Mouse (Mus musculus) limb, embryonic 14.5 days (tissue): Measurements from ENCODE around the gene Crhbp. TPM values are rescaled to one million over a fixed set of nuclear protein-coding genes. Genes with fewer than 3 reads are reported as not detected.
A peak's percentile ranks its signal among the peaks of the same experiment; 100 is the strongest.

Experiments used
- ATAC-seq: fragments of 200-750 bp; cut with Nextera tagmentation; 2 replicates; pipeline ENCODE4 v1.8.0; 2017; ENCODE audit warnings: low read depth, moderate number of reproducible peaks, moderate TSS enrichment; ENCODE audit not compliant: low FRiP score
- DNase-seq: peaks from one replicate; pipeline ENCODE4 v3.0.0-alpha.2; 2015; ENCODE audit warnings: low spot score
- H3K27ac ChIP-seq: fragments of 300-500 bp; sonication (generic); replicated peaks from 2 replicates; pipeline ENCODE4 v1.5.1; 2014; ENCODE audit warnings: low read depth, mild to moderate bottlenecking, low read length, moderate library complexity, mixed read lengths
- H3K27me3 ChIP-seq: fragments of 300-500 bp; sonication (generic); 2 replicates; pipeline ENCODE4 v1.6.1; 2014; ENCODE audit warnings: low read length, mixed read lengths; ENCODE audit not compliant: control insufficient read depth, insufficient read depth
- H3K36me3 ChIP-seq: fragments of 300-500 bp; sonication (generic); 2 replicates; pipeline ENCODE4 v1.6.1; 2014; ENCODE audit warnings: mild to moderate bottlenecking, low read length, moderate library complexity, mixed read lengths; ENCODE audit not compliant: control insufficient read depth, insufficient read depth
- H3K4me1 ChIP-seq: fragments of 300-500 bp; sonication (generic); 2 replicates; pipeline ENCODE4 v1.6.1; 2014; ENCODE audit warnings: antibody characterized with exemption, low read length, mixed read lengths; ENCODE audit not compliant: control insufficient read depth, insufficient read depth
- H3K4me2 ChIP-seq: fragments of 300-500 bp; sonication (generic); replicated peaks from 2 replicates; pipeline ENCODE4 v1.6.1; 2014; ENCODE audit warnings: low read depth, mild to moderate bottlenecking, low read length, moderate library complexity; ENCODE audit not compliant: severe bottlenecking
- H3K4me3 ChIP-seq: fragments of 300-500 bp; sonication (generic); replicated peaks from 2 replicates; pipeline ENCODE4 v1.5.1; 2014; ENCODE audit warnings: low read length
- H3K9ac ChIP-seq: fragments of 300-500 bp; sonication (generic); 2 replicates; pipeline ENCODE4 v1.6.1; 2014; ENCODE audit warnings: mild to moderate bottlenecking, low read depth, low read length, moderate library complexity; ENCODE audit not compliant: severe bottlenecking
- H3K9me3 ChIP-seq: fragments of 300-500 bp; sonication (generic); 2 replicates; pipeline ENCODE4 v1.6.1; 2016; ENCODE audit warnings: low read length; ENCODE audit not compliant: control insufficient read depth
- POLR2A ChIP-seq: fragments of 200-500 bp; IDR thresholded peaks from 2 replicates; pipeline ENCODE4 v1.8.0; 2012; ENCODE audit warnings: inconsistent platforms, mild to moderate bottlenecking, moderate library complexity, borderline replicate concordance; ENCODE audit not compliant: insufficient read depth, insufficient read length; ENCODE audit errors: extremely low read depth
- WGBS: fragments of 180-500 bp; shearing (Covaris S2); extraction: QIAGEN DNeasy Blood & Tissue Kit; methylation state at CpG from one replicate; pipeline ENCODE4 v1.1.7; 2014; 5-methylcytosine and 5-hydroxymethylcytosine counted together
- polyA plus RNA-seq, 2 experiments: library from polyadenylated mRNA; depleted of rRNA in 1 of 2; stranded (reverse) in 1 of 2; unstranded in 1 of 2; fragments of >200 nt; fragmentation: Nextera tagmentation in 1 of 2; extraction: Ambion mirVana in 1 of 2; gene quantifications; 2 replicates each; pipeline versions ENCODE4 v1.2.1 to v1.2.3; 2012 to 2014

Crhbp gene
- polyA plus RNA-seq, 2 experiments = 0.20 to 0.32 TPM

- H3K4me3 ChIP-seq = no peak overlapping the region
- no peaks in the 10 kb centered on the region for H3K9me3 ChIP-seq
- no peak overlapping the region for H3K9ac ChIP-seq
- H3K4me2 ChIP-seq = no peak overlapping the region
- H3K36me3 ChIP-seq = no peaks in the 10 kb centered on the region
- no peak for TF ChIP-seq POLR2A
- no peaks in the 10 kb centered on the region for H3K4me1 ChIP-seq
- ATAC-seq (no peak), DNase-seq (no peak)
- WGBS = 24% methylated on average over 8 of the region's 8 CpGs
- H3K27me3 ChIP-seq = no peaks in the 10 kb centered on the region
- no peak overlapping the region for H3K27ac ChIP-seq
These were observed 25.4 kb downstream of the Crhbp start for GRCm38 (mm10) chr13:95419204-95419749.

- DNase-seq (no peak), ATAC-seq (no peak)
- TF ChIP-seq POLR2A = no peak
- H3K9ac ChIP-seq = no peak overlapping the region
- H3K27me3 ChIP-seq = no peaks in the 10 kb centered on the region
- 59% methylated on average over 6 of the region's 6 CpGs for WGBS
- no peaks in the 10 kb centered on the region for H3K4me1 ChIP-seq
- no peaks in the 10 kb centered on the region for H3K36me3 ChIP-seq
- H3K9me3 ChIP-seq = no peaks in the 10 kb centered on the region
- H3K4me3 ChIP-seq = no peak overlapping the region
- H3K27ac ChIP-seq = no peak overlapping the region
- H3K4me2 ChIP-seq = no peak overlapping the region
These were observed 26.0 kb downstream of the Crhbp start for GRCm38 (mm10) chr13:95418575-95419203.

GRCm38 (mm10) chr13:95412257-95412656 lies 32.5 kb downstream of the Crhbp start:
- H3K4me3 ChIP-seq = no peak overlapping the region
- ATAC-seq = no peak
- H3K4me1 ChIP-seq = no peaks in the 10 kb centered on the region
- TF ChIP-seq POLR2A = no peak
- no peaks in the 10 kb centered on the region for H3K27me3 ChIP-seq
- H3K4me2 ChIP-seq = no peak overlapping the region
- H3K27ac ChIP-seq = no peak overlapping the region
- no peaks in the 10 kb centered on the region for H3K36me3 ChIP-seq
- no peak for DNase-seq
- no peak overlapping the region for H3K9ac ChIP-seq
- H3K9me3 ChIP-seq = no peaks in the 10 kb centered on the region
- WGBS = 33% methylated on average over 2 of the region's 2 CpGs

- DNase-seq (no peak), ATAC-seq (no peak)
- H3K4me1 ChIP-seq = no peaks in the 10 kb centered on the region
- no peak overlapping the region for H3K4me2 ChIP-seq
- no peaks in the 10 kb centered on the region for H3K27me3 ChIP-seq
- H3K9ac ChIP-seq = no peak overlapping the region
- no peak overlapping the region for H3K4me3 ChIP-seq
- no peak overlapping the region for H3K27ac ChIP-seq
- H3K9me3 ChIP-seq = peaks cover 11% of the 10 kb centered on the region; the same call in 1 of the 2 replicates
- 86% methylated on average over 7 of the region's 7 CpGs for WGBS
- TF ChIP-seq POLR2A = no peak
- H3K36me3 ChIP-seq = no peaks in the 10 kb centered on the region
These were observed 51.5 kb downstream of the Crhbp start for GRCm38 (mm10) chr13:95393242-95393641.

GRCm38 (mm10) chr13:95389866-95390865 lies 54.6 kb downstream of the Crhbp start:
- H3K4me2 ChIP-seq = peak overlapping the region; percentile 37
- no peaks in the 10 kb centered on the region for H3K36me3 ChIP-seq
- no peak overlapping the region for H3K27ac ChIP-seq
- no peaks in the 10 kb centered on the region; the same call in 1 of the 2 replicates for H3K9me3 ChIP-seq
- TF ChIP-seq POLR2A = no peak
- H3K4me1 ChIP-seq = no peaks in the 10 kb centered on the region
- ATAC-seq (peak; percentile 47; the same call in 1 of the 2 replicates), DNase-seq (peak; percentile 86)
- H3K9ac ChIP-seq = 0 out of 2 replicates have a peak overlapping the region, but pooled peaks have one; percentile 25
- 30% methylated on average over 24 of the region's 24 CpGs for WGBS
- H3K27me3 ChIP-seq = no peaks in the 10 kb centered on the region
- no peak overlapping the region for H3K4me3 ChIP-seq
